Mouse (Mus musculus) neural tube, embryonic 15.5 days (tissue): ENCODE data around the gene Nim1k. TPM values are rescaled to one million over a fixed set of nuclear protein-coding genes. Genes with fewer than 3 reads are reported as not detected.
"Not testable (repeated sequence)": the region's sequence is repeated elsewhere in the genome, so short reads cannot be mapped to it uniquely, and the experiment has no call there.

ENCODE experiments used
- ATAC-seq: fragments of 200-750 bp; cut with Nextera tagmentation; 2 replicates; pipeline ENCODE4 v1.8.0; 2017; ENCODE audit warnings: mild to moderate bottlenecking, moderate TSS enrichment, moderate library complexity; ENCODE audit not compliant: low FRiP score
- H3K27ac ChIP-seq: fragments of 300-500 bp; sonication (generic); replicated peaks from 2 replicates; pipeline ENCODE4 v1.5.1; 2015; ENCODE audit warnings: mild to moderate bottlenecking, inconsistent platforms
- H3K27me3 ChIP-seq: fragments of 300-500 bp; sonication (generic); replicated peaks from 2 replicates; pipeline ENCODE4 v1.6.1; 2015; ENCODE audit warnings: inconsistent platforms
- H3K36me3 ChIP-seq: fragments of 300-500 bp; sonication (generic); 2 replicates; pipeline ENCODE4 v1.6.1; 2015; ENCODE audit warnings: inconsistent platforms
- H3K4me1 ChIP-seq: fragments of 300-500 bp; sonication (generic); 2 replicates; pipeline ENCODE4 v1.6.1; 2015; ENCODE audit warnings: inconsistent platforms
- H3K4me2 ChIP-seq: fragments of 300-500 bp; sonication (generic); 2 replicates; pipeline ENCODE4 v1.6.1; 2015; ENCODE audit warnings: inconsistent platforms, mild to moderate bottlenecking, moderate library complexity
- H3K4me3 ChIP-seq: fragments of 300-500 bp; sonication (generic); replicated peaks from 2 replicates; pipeline ENCODE4 v1.5.1; 2015; ENCODE audit warnings: mild to moderate bottlenecking, inconsistent platforms
- H3K9ac ChIP-seq: fragments of 300-500 bp; sonication (generic); replicated peaks from 2 replicates; pipeline ENCODE4 v1.6.1; 2015; ENCODE audit warnings: mild to moderate bottlenecking, inconsistent platforms
- H3K9me3 ChIP-seq: fragments of 300-500 bp; sonication (generic); replicated peaks from 2 replicates; pipeline ENCODE4 v1.6.1; 2016; ENCODE audit warnings: inconsistent platforms
- WGBS: fragments of 180-500 bp; shearing (Covaris S2); methylation state at CpG from one replicate; pipeline ENCODE4 v1.1.7; 2015; ENCODE audit warnings: mixed read lengths; 5-methylcytosine and 5-hydroxymethylcytosine counted together
- polyA plus RNA-seq: library from polyadenylated mRNA; unstranded; fragments of >200 nt; fragmentation: Nextera tagmentation; extraction: Ambion mirVana; gene quantifications from 2 replicates; pipeline ENCODE4 v1.2.1, GENCODE M21; 2015

Nim1k gene
- polyA plus RNA-seq, 1 experiment from 2014 or later = 6.1 TPM

GRCm38 (mm10) chr13:119706278-119706880, 49.3 kb downstream of the Nim1k start:
- not testable (repeated sequence) for H3K27ac ChIP-seq, H3K9me3 ChIP-seq, H3K4me1 ChIP-seq, ATAC-seq, H3K4me3 ChIP-seq, H3K9ac ChIP-seq, H3K27me3 ChIP-seq, H3K4me2 ChIP-seq
- H3K36me3 ChIP-seq = peaks cover 70% of the 10 kb centered on the region
- 88% methylated on average over 7 of the region's 8 CpGs for WGBS

- H3K9ac ChIP-seq = no peak overlapping the region
- 95% methylated on average over 7 of the region's 7 CpGs for WGBS
- H3K27me3 ChIP-seq = no peaks in the 10 kb centered on the region
Measured at GRCm38 (mm10) chr13:119704280-119704679, 51.4 kb downstream of the Nim1k start.

GRCm38 (mm10) chr13:119698436-119698835, 57.2 kb downstream of the Nim1k start:
- Histone ChIP-seq H3K9me3 (no peaks in the 10 kb centered on the region), H3K36me3 (peaks cover 32% of the 10 kb centered on the region), H3K9ac (no peak overlapping the region), H3K4me1 (peaks cover 32% of the 10 kb centered on the region), H3K4me3 (no peak overlapping the region), H3K27ac (no peak overlapping the region), H3K4me2 (no peak overlapping the region), H3K27me3 (no peaks in the 10 kb centered on the region)
- WGBS = 93% methylated on average over 4 of the region's 4 CpGs
- ATAC-seq = no peak

More at GRCm38 (mm10) chr13:119704280-119704679, 51.4 kb downstream of the Nim1k start:
- H3K4me2 ChIP-seq = no peak overlapping the region
- H3K4me3 ChIP-seq = no peak overlapping the region
- ATAC-seq = no peak
- no peak overlapping the region for H3K27ac ChIP-seq
- no peaks in the 10 kb centered on the region for H3K9me3 ChIP-seq
- H3K36me3 ChIP-seq = peaks cover 68% of the 10 kb centered on the region
- no peaks in the 10 kb centered on the region for H3K4me1 ChIP-seq

GRCm38 (mm10) chr13:119696496-119696895, 59.2 kb downstream of the Nim1k start:
- H3K4me1 ChIP-seq = peaks cover 47% of the 10 kb centered on the region
- H3K36me3 ChIP-seq = peaks cover 19% of the 10 kb centered on the region
- H3K4me2 ChIP-seq = no peak overlapping the region
- H3K27me3 ChIP-seq = no peaks in the 10 kb centered on the region
- H3K27ac ChIP-seq = no peak overlapping the region
- H3K9ac ChIP-seq = no peak overlapping the region
- ATAC-seq = no peak
- no peaks in the 10 kb centered on the region for H3K9me3 ChIP-seq
- 88% methylated on average over 1 of the region's 1 CpGs for WGBS
- no peak overlapping the region for H3K4me3 ChIP-seq

GRCm38 (mm10) chr13:119695676-119696075, 60.0 kb downstream of the Nim1k start:
- no peaks in the 10 kb centered on the region for H3K27me3 ChIP-seq
- no peak overlapping the region for H3K27ac ChIP-seq
- peak overlapping the region; percentile 27; the same call in 1 of the 2 replicates for H3K4me2 ChIP-seq
- WGBS = 68% methylated on average over 4 of the region's 4 CpGs
- peaks cover 51% of the 10 kb centered on the region for H3K4me1 ChIP-seq
- H3K36me3 ChIP-seq = peaks cover 12% of the 10 kb centered on the region
- ATAC-seq = no peak
- no peaks in the 10 kb centered on the region for H3K9me3 ChIP-seq
- no peak overlapping the region for H3K4me3 ChIP-seq
- no peak overlapping the region for H3K9ac ChIP-seq

- not testable (repeated sequence) for H3K27me3 ChIP-seq, ATAC-seq, H3K9me3 ChIP-seq, H3K27ac ChIP-seq, H3K36me3 ChIP-seq
- Histone ChIP-seq H3K4me3 (peak overlapping the region; percentile 78), H3K4me1 (peaks cover 61% of the 10 kb centered on the region), H3K9ac (peak overlapping the region; percentile 91), H3K4me2 (peak overlapping the region; percentile 75)
- WGBS = 59% methylated on average over 3 of the region's 3 CpGs
Measured at GRCm38 (mm10) chr13:119691958-119692357, 63.7 kb downstream of the Nim1k start.

- H3K4me1 ChIP-seq = peaks cover 55% of the 10 kb centered on the region
- peak overlapping the region; percentile 99 for H3K27ac ChIP-seq
- WGBS = 2% methylated on average over 7 of the region's 7 CpGs
- H3K4me3 ChIP-seq = peak overlapping the region; percentile 78
- H3K9ac ChIP-seq = peak overlapping the region; percentile 91
- no peaks in the 10 kb centered on the region for H3K9me3 ChIP-seq
- H3K27me3 ChIP-seq = no peaks in the 10 kb centered on the region
- peak overlapping the region; percentile 75 for H3K4me2 ChIP-seq
- no peaks in the 10 kb centered on the region for H3K36me3 ChIP-seq
- ATAC-seq = no peak
Measured at GRCm38 (mm10) chr13:119690876-119691620, 64.6 kb downstream of the Nim1k start.

- Histone ChIP-seq H3K9me3 (no peaks in the 10 kb centered on the region), H3K27ac (peak within 1 kb of the TSS; percentile 99)
- ATAC-seq = peak; percentile 98
Measured at GRCm38 (mm10) chr13:119690039-119690728, 65.5 kb downstream of the Nim1k start, which contains the start of gene Hmgcs1. Hmgcs1 (plus strand) TSS chr13:119690379.

GRCm38 (mm10) chr13:119689709-119690038, 66.0 kb downstream of the Nim1k start:
- Histone ChIP-seq H3K4me1 (peaks cover 45% of the 10 kb centered on the region), H3K27me3 (no peaks in the 10 kb centered on the region), H3K36me3 (no peaks in the 10 kb centered on the region), H3K27ac (peak overlapping the region; percentile 84), H3K9ac (0 out of 2 replicates have a peak overlapping the region, but pooled peaks have one; percentile 11), H3K4me2 (peak overlapping the region; percentile 52), H3K9me3 (no peaks in the 10 kb centered on the region), H3K4me3 (peak overlapping the region; percentile 78)
- no peak for ATAC-seq
- WGBS = 7% methylated on average over 5 of the region's 5 CpGs

More at GRCm38 (mm10) chr13:119690039-119690728, 65.5 kb downstream of the Nim1k start, which contains the start of gene Hmgcs1:
- H3K27me3 ChIP-seq = no peaks in the 10 kb centered on the region
- under 1% methylated on average over 59 of the region's 59 CpGs for WGBS
- peak within 1 kb of the TSS; percentile 78 for H3K4me3 ChIP-seq
- H3K4me2 ChIP-seq = peak within 1 kb of the TSS; percentile 75
- peaks cover 49% of the 10 kb centered on the region for H3K4me1 ChIP-seq
- H3K9ac ChIP-seq = peak within 1 kb of the TSS; percentile 91
- no peaks in the 10 kb centered on the region for H3K36me3 ChIP-seq

GRCm38 (mm10) chr13:119684416-119685177, 71.1 kb downstream of the Nim1k start:
- H3K27me3 ChIP-seq = no peaks in the 10 kb centered on the region
- no peaks in the 10 kb centered on the region for H3K36me3 ChIP-seq
- WGBS = 70% methylated on average over 11 of the region's 11 CpGs
- ATAC-seq = no peak
- no peak overlapping the region for H3K4me2 ChIP-seq
- no peak overlapping the region for H3K9ac ChIP-seq
- no peak overlapping the region for H3K4me3 ChIP-seq
- H3K9me3 ChIP-seq = no peaks in the 10 kb centered on the region
- H3K4me1 ChIP-seq = peaks cover 14% of the 10 kb centered on the region
- H3K27ac ChIP-seq = no peak overlapping the region

- no peaks in the 10 kb centered on the region for H3K9me3 ChIP-seq
- H3K9ac ChIP-seq = no peak overlapping the region
- no peak overlapping the region for H3K4me3 ChIP-seq
- H3K4me1 ChIP-seq = no peaks in the 10 kb centered on the region
- no peak overlapping the region for H3K4me2 ChIP-seq
- H3K36me3 ChIP-seq = no peaks in the 10 kb centered on the region
- H3K27ac ChIP-seq = no peak overlapping the region
- 83% methylated on average over 3 of the region's 3 CpGs for WGBS
- H3K27me3 ChIP-seq = no peaks in the 10 kb centered on the region
- ATAC-seq = no peak
Measured at GRCm38 (mm10) chr13:119681161-119681560, 74.5 kb downstream of the Nim1k start.
